Mouse (Mus musculus): Measurements from ENCODE around the gene Nudt11. TPM values are rescaled to one million over a fixed set of nuclear protein-coding genes. Genes with fewer than 3 reads are reported as not detected.

Nudt11 gene
- polyA plus RNA-seq (2012; rRNA removed) = 0.02 and 0.04 TPM in 2 replicates

DNA sequence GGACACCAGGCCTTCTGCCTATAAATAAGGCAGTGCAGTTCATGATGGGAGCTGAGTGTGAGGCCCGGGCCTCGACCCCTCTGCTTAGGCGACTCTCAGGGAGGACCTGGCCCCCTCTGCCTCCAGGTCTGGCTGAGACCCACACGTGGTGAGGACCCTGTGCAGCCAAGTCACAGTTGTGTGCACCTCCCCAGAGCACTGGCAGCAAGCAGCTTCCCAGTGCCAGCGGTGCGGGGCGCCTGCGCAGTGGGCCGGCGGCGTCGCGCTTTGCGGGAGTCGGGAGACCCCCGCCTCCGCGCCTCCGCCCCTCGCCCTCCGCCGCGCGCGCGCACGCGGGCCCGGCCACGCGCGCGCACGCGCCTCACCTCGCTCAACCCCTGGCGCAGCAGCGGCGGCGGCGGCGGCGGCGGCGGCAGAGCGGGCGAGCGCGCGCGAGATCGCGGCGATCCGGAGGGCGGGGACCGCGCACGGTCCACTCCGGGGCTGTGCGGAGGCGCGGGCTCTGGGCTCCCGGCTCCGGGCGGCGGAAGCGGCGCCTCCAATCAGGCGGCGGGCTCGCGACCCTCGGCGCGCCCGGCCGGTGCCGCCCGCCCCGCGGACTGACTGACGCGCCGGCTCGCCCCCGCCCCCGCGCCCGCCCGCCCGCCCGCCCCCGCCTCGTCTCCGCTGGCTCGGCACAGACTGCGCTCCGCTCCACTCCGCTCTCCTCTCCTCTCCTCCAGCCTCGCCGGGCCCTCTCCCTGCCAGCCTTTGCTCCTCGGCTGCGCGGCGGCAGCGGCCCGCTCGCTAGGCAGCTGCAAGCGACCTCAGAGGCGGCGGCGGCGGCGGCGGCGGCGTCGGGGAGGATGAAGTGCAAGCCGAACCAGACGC, at the start of gene Nudt11:
Gene Nudt11 (plus strand): TSS at position 388 of the 870 bp plus-strand sequence.

DNA sequence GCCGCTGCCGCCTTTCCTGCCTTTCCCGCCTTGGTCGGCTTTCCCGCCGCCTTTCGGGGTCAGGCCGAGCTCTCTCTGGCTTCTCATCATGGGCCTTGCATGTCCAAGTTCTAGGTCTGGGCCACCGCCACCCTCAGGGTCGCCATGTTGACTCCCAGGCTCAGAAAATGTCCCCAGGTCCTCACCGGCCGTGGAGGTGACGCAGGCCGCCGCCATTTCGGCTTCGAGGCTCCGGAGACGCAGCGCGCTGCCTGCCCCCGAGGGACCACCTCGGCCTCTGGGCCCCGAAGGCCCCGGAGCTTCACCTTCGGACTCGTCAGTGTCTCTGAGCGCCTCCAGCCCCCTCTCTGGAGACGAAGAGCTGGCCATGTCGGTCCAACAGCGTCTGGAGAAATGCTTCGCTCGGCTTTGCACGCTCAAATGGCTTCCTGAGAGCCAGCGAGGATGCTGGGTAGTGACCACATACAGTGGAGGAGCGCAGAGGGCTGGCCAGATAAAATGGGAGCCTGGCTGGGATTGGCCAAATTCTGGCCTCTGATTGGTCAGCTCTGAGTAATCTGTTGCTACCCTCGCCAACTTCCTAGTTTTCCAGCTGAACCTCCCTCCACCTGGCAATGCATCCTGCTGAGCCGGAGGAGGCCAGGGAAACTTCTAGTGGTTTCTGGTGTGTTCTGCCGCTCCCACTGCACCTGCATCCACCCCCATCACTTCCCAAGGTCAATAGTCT, 35.9 kb downstream of the Nudt11 start, which contains the start of gene AU022751:
Gene AU022751 (minus strand): TSS at position 466 of the 727 bp plus-strand sequence.

Other genes starting within 250 kb of the Nudt11 start
- gene AU022751, start 36.0 kb downstream of the Nudt11 start, polyA plus RNA-seq (2012; rRNA removed) = not detected in 2 replicates
- 0.06 TPM in 1 of 2 replicates, not detected in the other for gene Nudt10, start 125.6 kb downstream of the Nudt11 start, polyA plus RNA-seq (2012; rRNA removed)

All from liver, embryonic 18 days (tissue).